14 mouse cellular contexts compared by ENCODE assay signal in the genomic region with DNA sequence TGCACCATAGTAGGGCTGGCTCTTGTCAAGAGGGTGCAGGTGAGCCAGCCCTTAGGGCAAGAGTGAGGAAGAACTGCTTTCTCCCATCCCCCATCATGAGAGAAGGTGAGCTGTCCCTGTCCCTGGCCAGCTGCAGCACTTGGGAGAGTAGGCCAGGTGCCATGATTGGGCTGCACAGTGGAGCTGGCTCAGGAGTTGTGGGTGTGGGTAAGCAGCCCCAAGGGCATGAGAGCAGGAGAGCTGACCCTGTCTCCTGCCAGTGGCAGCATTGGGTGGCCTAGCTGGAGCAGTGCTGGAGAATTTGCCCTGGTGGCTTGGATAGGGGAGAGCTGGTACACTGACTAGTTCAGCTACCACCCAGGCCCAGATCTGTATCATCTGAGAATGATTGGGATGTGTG. TPM values are rescaled to one million over a fixed set of nuclear protein-coding genes. Genes with fewer than 3 reads are reported as not detected.
A peak's percentile ranks its signal among the peaks of the same experiment; 100 is the strongest.
DNase-seq lines count a peak whose midpoint lies in the region; TF ChIP-seq lines count a peak whose summit lies in the region.
"Had no signal": no experiment of that assay in that cellular context is flagged by ENCODE, and none has a peak within 500 bp of the region (broad histone marks: within the 10 kb centered on the region; RNA-seq: fewer than 3 reads in every experiment).

No protein-coding gene starts in this region.

- no peaks in the 10 kb centered on the region for H3K27me3 ChIP-seq in heart, adult 2 months (ENCODE audit: control insufficient read depth, insufficient read depth, low read length)
- H3K27me3 ChIP-seq in heart, embryonic 10.5 days (ENCODE audit: insufficient read depth, poor library complexity, severe bottlenecking), result no peaks in the 10 kb centered on the region
- H3K27me3 ChIP-seq: CH12.LX, Patski had no signal

- H3K36me3 ChIP-seq in heart, adult 2 months (ENCODE audit: control insufficient read depth, insufficient read depth, low read length), result peaks cover 22% of the 10 kb centered on the region
- H3K36me3 ChIP-seq in heart, embryonic 10.5 days, result no peaks in the 10 kb centered on the region

- no peaks in the 10 kb centered on the region for H3K9me3 ChIP-seq in heart, embryonic 10.5 days

- H3K79me2 ChIP-seq in heart, adult 2 months (replicated peaks; ENCODE audit: control insufficient read depth, insufficient read depth, low read length), result peaks cover 13% of the 10 kb centered on the region

- no peak for TF ChIP-seq POLR2A in heart, adult 2 months (IDR thresholded peaks at IDR 0.05; ENCODE audit: insufficient read depth, low read depth, low read length)

- no peak overlapping the region for H3K9ac ChIP-seq in heart, adult 2 months (ENCODE audit: low read depth, low read length)
- H3K9ac ChIP-seq: liver, postnatal 0 days had no signal

- no peak for TF ChIP-seq CTCF in heart, adult 2 months (IDR thresholded peaks at IDR 0.05)

- intact Hi-C loops in heart, adult 2 months (cut with DNase I), result no loop called here

- peak overlapping the region; percentile 40 for H3K27ac ChIP-seq in heart, adult 2 months
- H3K27ac ChIP-seq in heart, embryonic 10.5 days, result no peak overlapping the region

- H3K4me1 ChIP-seq in heart, adult 2 months (ENCODE audit: control insufficient read depth, insufficient read depth, low read length), result peaks cover 21% of the 10 kb centered on the region
- H3K4me1 ChIP-seq in heart, embryonic 10.5 days, result peaks cover 28% of the 10 kb centered on the region

- TF ChIP-seq EP300 in heart, adult 2 months (IDR thresholded peaks at IDR 0.05; ENCODE audit: insufficient read depth, low read depth, low read length), result no peak

- peak; percentile 40 to 60 for DNase-seq in heart, adult 2 months
- DNase-seq in heart, embryonic 10.5 days (ENCODE audit: low spot score), result no peak
- peak; percentile 7 for DNase-seq in gastrocnemius, adult 18-20 months (ENCODE audit: low spot score)
- DNase-seq in gastrocnemius, postnatal 25 days, result peak; percentile 32
- peak; percentile 17 for DNase-seq in kidney, postnatal 14 days
- DNase-seq in thymus, postnatal 14 days, result no peak
- DNase-seq in ovary, adult 18-20 months (ENCODE audit: low spot score), result no peak
- DNase-seq: cerebellum, adult 11 months; liver, postnatal 0 days; spleen, adult 18-20 months had no signal

- no peak overlapping the region for H3K4me3 ChIP-seq in heart, adult 2 months
- no peak overlapping the region for H3K4me3 ChIP-seq in heart, embryonic 10.5 days
- H3K4me3 ChIP-seq: erythroblast, embryonic 14.5 days had no signal

RNA-seq across cellular contexts. Expression of a gene that starts 43.3 kb away (rescaled TPM):
- total RNA-seq in heart, adult 2 months (2021), result 10 to 100 TPM; 36.5 to 37.8 TPM
- polyA plus RNA-seq in heart, adult 2 months (2012; rRNA removed), result 11.0 and 21.4 TPM in 2 replicates
- polyA plus RNA-seq in heart, embryonic 10.5 days (2016; fragmentation: Nextera tagmentation; extraction: Ambion mirVana), result 96.4 and 126 TPM in 2 replicates
- 10 to 100 TPM; 10.1 to 18.3 TPM for total RNA-seq in gastrocnemius, adult 18-20 months (2021)
- 10 to 100 TPM; 17.0 to 18.2 TPM for total RNA-seq in gastrocnemius, postnatal 25 days (2021)

RNA-seq across cellular contexts. Expression of a gene that starts 50.9 kb away (rescaled TPM):
- total RNA-seq in heart, adult 2 months (2021), result under 1 TPM; 0.31 to 0.45 TPM
- polyA plus RNA-seq in heart, adult 2 months (2012; rRNA removed), result 0.27 and 0.56 TPM in 2 replicates
- 0.18 TPM in 1 of 2 replicates, not detected in the other for polyA plus RNA-seq in heart, embryonic 10.5 days (2016; fragmentation: Nextera tagmentation; extraction: Ambion mirVana)
- total RNA-seq in gastrocnemius, adult 18-20 months (2021), result under 1 TPM in 1 of 2 experiments, not detected in 1; 0.12 TPM
- under 1 TPM in 1 of 2 experiments, not detected in 1; 0.15 TPM for total RNA-seq in gastrocnemius, postnatal 25 days (2021)
- total RNA-seq: CH12.LX had no signal
- polyA plus RNA-seq: erythroblast, embryonic 14.5 days; testis, adult 2 months had no signal

Comparison
In these comparisons a context has a peak if more than half of its experiments do, and no peak if none do; other contexts are left out.
1. DNase-seq: peak in heart, adult 2 months (2 of 2), gastrocnemius, adult 18-20 months (single experiment), gastrocnemius, postnatal 25 days (single experiment) and kidney, postnatal 14 days (single experiment); none in heart, embryonic 10.5 days (single experiment), thymus, postnatal 14 days (single experiment) and ovary, adult 18-20 months (single experiment).